Mouse (Mus musculus): ENCODE measurements around the gene Abca13.

GRCm38 (mm10) chr11:9616665-9617064 is 424.9 kb downstream of the Abca13 start:
- TF ChIP-seq CTCF (IDR thresholded peaks at IDR 0.05) (no peak), EP300 (IDR thresholded peaks at IDR 0.05) (no peak)

Measured in lung, postnatal 0 days (tissue).